Mouse (Mus musculus) ovary, postnatal 14 days (tissue): ENCODE data around the gene Fsip1.
"Not testable (repeated sequence)": the region's sequence is repeated elsewhere in the genome, so short reads cannot be mapped to it uniquely, and the experiment has no call there.

Experiments
- DNase-seq: peaks from one replicate; pipeline ENCODE4 v3.0.0; 2022; ENCODE audit warnings: low spot score

Gene Fsip1

DNA sequence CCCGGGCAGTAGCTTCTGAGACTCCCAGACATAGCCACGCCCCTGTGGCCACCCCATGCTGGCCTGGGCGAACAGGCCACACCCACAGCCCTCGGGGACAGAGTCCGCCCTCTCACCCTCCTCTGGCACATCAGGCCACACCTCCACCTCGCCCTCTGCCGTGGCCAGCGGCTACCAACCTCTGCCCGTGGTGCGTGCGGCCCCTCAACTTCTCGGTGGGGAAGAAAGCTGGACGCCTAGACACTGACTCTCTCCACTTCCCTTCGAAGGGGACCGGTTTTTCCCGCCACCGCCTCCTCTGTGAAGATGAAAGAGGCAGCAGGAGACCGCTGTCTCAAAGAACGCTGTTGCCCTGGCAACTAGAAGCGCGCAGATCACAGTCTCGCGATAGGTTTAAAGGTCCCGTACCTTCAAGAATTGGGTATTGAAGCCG, at the start of gene Fsip1:
Gene Fsip1, minus strand, starts transcription at position 346 of the 433 bp plus-strand sequence.
- peak; percentile 55 for DNase-seq

DNA sequence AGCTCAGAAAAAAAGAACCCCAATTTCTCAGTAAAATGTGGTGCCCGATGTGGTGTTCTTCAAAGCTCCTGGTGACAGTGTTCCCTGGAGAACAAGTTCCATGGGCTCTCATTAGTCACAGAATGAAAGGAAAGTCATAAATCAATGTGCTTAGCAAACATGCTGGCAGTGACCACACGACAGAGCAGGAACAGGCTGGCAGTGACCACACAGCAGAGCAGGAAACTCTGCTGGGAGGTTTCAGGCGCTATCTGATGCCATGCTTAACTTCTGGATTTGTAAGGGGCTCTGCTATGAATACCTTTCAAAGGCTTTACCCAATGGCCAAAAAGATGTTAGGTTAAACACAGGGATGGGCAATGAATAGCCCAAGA, 49.7 kb upstream of the Fsip1 start:
- no peak for DNase-seq

DNA sequence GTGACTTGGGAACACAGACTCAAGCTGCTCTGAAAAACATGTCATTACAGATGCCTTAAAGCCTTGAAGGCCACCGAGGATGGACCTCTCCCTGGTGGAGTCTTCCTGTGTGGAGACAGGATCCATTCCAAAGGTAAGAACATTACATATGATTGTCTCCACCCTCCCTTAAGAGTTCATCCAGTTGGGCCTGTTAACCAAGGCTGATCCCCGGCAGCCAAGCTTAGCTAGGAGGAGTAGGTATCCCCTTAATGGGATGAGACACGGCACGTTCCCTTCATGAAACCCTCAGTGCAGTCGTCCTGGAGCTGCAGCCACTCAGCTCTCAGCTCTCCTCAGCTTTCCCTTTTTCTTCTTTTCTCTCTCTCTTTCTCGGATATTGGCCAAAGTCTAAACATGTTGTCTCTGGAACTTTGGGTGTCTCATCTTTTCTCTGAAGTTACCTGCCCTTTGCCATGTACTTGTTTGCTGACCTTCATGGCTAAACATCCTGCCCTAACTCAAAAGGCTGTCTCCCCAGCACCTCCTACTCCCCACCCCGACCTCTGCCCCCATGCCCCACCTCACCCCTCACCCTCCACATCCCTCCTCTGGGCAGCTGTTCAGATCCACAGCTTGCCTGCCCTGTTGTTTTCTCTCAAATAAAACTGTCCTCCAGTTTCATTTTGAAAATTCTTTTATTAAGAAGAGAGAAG, 49.2 kb upstream of the Fsip1 start:
- DNase-seq: no peak

DNA sequence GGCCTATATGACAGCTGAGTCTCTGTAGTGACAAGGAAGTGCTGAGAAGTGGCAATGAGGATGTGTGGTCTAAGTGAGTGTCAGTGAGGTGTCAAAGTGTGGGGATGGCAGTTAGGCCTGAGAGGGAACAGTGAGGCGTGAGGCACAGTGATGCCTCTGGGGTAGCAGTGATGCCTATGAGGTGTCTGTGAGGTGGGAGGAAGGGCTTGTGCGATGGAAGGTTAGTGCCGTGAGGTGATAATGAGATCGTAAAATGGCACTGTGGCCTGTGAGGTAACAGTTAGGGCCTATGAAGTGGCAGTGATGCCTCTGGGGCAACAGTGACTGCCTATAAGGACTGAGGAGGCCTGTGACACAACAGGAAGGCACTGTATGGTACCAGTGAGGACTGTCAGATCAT, 46.7 kb upstream of the Fsip1 start:
- DNase-seq: no peak

DNA sequence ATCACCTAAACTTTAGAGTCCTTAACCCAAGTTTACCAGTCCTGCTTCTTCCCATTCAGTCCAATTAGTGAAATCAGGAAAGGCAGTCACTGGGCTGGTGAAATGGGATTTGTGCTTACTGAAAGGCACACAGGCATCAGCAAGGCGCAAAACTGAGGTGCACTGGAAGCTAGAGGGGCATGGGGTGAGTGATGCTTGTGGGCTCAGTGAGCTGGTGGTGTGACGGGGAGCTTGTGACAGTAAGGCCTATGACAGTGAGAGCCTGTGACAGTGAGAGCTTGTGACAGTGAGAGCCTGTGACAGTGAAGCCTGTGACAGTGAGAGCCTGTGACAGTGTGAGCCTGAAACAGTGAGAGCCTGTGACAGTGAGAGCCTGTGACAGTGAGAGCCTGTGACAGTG, 44.9 kb upstream of the Fsip1 start:
- DNase-seq: no peak

DNA sequence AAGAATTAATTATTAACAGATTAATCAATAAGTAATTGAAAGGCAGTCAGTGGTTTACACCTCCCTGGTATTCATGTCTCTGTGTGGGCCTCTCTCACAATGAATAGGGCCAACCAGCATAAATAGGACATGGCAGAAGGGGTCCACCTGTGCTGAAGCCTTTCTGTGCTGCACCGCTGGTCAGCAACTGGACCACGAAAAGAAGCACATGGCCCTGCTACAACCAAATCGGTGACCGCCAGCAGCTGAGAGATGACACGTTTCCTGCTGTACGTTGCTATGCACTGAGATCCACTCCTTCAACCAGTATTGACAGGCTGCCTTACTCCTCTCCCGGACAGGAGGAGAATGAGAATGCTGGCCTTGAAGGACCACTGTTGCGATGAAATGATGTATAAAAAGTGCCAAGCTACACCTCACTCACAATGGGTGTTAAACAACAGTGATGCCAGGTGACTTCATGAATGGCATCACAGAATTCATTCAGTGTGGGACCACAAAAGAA, 44.3 kb upstream of the Fsip1 start:
- no peak for DNase-seq

DNA sequence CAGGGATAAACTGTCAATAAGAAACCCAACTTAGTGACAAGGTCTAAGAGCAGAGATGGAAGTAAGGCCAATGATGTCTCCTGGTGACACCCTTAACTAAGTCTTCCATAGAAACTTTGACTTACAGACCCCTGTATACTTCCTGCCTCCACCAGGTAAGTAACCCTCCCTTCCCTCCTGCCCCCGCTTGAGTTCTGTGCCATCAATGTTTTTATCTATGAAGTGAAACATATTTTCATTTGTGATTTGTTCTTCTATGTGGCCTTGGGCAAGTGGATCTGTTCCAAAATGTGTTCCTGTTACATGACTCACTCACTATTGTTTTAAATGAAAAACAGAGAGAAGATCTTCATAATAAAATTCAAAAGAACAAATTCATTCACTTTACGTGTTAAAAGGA, 43.2 kb upstream of the Fsip1 start:
- DNase-seq: no peak

DNA sequence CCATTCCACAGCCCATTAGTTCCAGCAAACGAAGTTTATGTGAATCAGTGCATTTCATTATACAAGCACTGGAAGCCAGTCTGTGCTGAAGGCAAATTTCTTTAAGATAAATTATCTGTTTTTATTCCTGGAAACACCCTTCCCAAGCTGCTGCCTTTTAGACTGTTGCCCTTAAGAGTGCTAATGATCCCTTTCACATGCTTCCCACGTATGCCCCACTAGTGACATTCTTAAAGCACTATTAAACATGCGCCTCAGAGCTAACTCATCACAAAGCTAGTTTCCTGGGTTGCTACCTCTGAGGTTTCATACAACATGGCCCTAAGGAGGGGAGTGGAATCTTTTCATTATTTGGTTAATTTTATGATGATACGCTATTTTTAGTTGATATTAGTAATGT, 41.8 kb upstream of the Fsip1 start:
- DNase-seq: no peak

DNA sequence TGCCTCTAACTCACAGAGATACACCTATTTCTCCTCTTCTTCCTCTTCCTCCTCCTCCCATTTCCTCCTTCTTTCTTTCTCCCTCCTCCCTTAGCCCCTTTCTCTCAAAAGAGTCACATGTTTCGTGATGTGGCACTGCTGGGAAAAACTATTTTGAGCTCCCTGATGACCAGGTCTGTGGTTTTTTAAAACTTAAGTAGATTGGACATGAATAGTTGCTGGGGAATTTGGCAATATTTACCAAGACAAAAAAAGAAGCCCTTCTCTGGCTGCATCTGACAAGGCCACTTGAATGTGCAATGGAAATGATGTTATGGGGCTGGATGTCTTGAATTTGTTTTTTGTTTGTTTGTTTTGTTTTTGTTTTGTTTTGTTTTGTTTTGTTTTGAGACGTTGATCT, 41.2 kb upstream of the Fsip1 start:
- no peak for DNase-seq

DNA sequence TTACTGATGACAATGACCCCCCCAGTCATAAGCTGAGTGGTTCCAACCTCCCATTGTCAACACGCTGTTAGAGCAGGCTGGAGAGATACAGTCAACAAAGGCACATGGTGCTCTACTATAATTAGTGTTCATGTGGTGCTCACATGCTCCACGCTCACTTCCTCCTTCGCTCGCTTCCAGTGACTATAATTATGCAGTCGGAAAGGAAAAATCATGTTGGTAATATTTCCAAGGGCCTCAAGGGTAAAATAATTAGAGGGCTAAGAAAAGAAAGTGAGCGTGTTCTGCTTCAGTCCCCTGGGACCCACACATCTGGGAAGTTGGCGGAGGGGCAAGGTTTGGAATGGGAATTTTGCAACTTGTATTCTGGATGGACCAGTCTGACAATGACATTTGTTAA, 38.7 kb upstream of the Fsip1 start:
- DNase-seq: no peak

DNA sequence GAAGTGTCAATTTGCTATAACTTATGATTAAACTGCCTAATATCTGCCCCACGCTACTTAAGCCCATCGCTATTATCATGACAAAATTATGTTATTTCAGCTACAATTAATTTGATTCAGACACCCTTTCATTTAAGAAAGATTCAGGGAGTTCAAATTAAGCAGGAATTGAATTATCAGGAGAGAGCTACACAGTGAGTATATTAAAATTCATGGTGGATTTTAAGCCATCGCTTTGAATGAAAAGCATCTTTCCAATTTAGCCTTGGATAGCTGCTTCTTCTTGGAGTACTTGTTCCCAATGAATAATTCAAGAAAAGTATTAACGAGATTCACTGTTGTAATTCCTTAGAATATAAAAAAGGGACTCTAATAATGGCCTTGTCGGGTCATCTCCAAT, 36.8 kb upstream of the Fsip1 start:
- DNase-seq: no peak

DNA sequence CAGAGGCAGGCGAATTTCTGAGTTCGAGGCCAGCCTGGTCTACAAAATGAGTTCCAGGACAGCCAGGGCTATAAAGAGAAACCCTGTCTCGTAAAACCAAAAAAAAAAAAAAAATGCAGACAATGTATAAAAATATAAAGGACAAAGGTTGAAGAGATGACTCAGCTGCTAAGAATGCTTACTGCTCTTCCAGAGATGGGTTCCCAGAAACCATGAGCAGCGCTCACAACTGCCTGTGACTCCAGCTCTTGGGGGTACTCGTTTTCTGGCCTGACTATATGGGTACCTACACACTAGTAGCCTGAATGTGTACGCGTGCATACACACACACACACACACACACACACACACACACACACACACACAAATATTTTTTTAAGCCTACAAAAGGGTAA, 32.3 kb upstream of the Fsip1 start:
- not testable (repeated sequence) for DNase-seq

DNA sequence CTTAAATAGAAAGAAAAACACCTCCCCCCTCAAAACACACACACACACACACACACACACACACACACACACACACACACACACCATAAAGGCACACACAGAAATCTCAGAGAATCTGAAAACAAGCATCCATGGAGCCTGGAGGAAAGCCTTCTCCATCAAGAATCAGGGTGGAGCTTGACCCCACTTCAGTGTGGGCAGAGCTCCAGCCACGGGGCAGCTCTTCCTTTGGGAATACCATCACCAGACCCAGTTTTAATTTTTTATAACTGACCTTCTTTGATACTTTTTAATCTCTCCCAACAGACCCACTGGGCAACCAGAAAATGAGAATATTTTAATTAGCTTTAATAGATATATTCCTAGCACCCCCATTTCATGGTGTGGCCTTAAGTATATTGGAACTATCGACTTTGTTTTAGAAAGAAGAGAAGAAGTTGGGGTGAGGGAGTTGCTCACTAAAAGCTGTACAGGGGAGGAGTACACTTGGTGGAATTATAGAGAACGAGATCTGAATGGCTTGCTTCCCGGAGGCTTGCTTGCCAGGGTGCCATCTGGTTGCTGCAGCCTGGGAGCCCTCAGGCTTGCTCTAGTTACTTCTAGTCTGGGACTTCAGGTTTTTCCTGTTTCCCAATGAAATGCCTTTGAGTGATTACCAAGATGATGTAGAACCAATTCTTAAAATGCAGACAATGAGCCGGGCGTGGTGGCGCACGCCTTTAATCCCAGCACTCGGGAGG, 31.7 kb upstream of the Fsip1 start:
- no peak for DNase-seq

DNA sequence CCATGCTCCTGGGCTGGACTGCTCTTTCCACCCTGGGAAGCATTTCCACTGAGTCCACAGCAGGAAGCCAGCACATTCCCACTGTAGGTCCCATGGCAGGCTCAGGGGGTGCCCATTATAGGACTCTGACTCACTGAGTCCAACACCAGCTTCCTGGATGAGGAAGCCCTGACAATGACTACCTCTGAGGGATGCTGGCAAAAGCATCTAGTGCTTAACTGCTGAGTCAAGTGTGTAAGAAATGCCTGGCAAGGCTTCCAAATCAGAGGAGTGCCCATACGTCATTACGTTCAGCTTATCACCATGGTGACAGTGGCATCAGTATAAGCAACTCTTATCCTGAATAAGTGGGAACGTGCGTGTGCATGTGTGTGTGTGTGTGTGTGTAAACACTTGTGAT, 30.9 kb upstream of the Fsip1 start:
- DNase-seq: no peak

DNA sequence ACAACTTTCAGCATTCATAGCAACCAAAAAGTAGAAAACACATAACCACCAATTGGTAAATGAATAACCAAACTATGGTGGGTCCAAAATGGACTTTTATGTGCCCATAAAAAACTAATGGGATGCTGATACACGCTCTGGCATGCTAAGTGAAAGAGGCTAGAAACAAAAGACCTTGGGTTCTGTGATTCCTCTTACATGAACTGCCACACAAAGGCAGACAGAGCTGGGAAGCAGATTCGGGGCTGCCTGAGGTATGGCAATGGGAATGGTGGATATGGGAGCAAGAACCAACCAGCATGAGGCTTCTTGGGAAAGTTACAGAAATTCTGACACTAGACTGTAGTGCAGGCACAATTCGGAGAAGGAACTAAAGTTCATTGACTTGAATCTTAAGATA, 25.7 kb upstream of the Fsip1 start:
- DNase-seq: no peak

DNA sequence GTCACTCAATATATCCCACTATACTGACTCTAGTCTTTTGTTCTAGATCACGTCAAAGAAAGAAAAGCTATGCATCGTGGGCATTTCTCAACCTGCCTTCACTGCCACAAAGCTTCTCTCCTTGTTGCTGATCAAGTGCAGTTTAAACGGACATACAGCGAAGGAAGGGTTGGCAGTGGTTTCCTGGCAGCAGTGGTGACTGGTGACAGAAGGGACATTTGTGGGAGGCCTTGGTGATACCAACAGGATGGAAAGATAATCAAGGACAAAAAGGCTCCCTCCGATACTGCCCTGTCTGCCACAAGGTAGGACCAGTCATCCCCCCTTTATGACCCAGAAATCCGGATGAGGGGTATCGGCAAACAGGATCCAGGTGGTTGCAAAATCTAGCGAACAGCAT, 21.5 kb upstream of the Fsip1 start:
- no peak for DNase-seq

DNA sequence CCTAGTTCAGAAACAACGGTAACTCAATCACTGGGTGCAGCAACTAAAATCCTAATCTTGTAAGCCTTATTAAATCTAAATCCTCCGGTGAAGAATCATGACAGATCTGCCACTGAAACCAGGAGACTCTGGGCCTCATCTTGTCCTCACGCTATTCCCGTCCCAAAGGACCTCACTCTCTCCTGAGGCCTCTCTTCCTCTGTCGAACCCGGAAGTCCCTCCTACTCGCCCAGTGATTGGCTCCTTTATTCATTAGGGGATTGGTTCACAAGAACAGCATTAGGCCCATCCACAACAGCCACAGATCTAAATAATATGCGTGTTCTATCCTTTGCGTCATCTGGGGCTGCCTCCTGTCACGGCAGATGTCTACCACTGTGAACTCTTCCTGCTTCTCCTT, 14.8 kb upstream of the Fsip1 start:
- DNase-seq: no peak

DNA sequence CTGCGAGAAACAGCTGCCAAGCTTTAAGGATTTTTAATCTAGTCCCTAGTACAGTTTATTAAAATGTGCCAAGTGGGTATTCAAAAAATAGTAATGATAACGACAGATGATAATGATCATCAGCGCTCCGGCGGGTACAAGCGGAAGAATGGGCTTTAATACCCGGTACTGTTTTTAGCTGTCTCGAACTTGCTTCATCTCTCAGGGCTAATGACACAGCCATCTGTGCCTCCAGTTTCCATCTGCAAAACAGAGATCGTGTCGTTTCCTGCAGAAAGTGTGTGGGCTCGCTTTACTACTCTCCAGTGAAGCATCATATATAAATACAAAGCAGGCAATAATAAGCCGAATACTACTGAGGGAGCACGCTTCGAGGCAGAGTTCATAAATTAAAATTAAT, 13.4 kb upstream of the Fsip1 start:
- no peak for DNase-seq

DNA sequence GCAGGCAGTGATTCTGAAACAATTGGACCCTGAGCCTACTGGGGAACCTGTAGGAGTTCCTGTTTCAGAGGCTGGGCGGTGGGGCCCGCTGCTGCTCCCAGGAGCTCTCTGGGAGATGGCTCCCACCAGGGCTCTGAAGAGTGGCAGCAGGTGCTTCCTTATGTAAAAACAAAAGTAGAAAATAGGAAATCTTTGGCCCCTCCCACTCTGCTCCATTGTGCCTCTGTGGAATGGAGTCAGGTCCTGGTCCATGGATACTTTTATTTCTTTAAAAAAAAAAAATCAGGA, 7.1 kb upstream of the Fsip1 start:
- DNase-seq: no peak

DNA sequence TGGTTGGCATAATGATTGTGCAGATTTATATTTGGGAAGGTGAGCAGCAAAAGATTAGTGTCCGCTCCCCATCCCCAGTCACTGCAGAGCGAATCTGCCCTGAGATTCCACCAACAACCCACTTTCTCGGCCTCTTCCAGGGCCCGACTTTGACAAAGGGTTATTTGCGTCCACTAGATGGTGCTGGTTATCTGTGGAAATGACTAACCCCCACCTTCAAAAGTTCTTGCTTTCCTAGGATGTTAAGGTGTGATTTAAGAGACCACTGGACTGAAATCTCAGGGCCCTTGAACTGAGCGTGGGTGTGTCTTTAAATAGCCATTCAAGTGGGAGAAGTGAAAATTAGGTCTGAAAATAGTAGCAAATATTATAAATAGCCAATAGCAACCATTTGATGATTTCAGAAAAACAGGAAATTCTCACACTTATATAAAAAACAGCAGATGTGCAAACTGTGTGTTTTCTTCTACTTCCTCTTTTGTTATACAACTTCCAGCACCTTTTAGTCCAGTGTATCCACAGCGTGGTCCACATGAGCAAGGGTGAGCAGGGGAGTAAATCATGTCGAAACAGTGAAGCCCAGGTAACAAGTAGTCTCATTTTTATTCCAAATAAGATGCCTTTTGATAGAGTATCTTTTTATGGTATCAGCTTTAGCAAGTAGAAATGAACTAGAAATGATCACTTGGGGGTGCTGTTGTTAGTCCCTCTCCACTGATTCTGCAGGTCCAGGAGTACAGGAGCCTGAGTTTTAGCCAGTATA, 6.6 kb upstream of the Fsip1 start:
- DNase-seq: peak; percentile 36

DNA sequence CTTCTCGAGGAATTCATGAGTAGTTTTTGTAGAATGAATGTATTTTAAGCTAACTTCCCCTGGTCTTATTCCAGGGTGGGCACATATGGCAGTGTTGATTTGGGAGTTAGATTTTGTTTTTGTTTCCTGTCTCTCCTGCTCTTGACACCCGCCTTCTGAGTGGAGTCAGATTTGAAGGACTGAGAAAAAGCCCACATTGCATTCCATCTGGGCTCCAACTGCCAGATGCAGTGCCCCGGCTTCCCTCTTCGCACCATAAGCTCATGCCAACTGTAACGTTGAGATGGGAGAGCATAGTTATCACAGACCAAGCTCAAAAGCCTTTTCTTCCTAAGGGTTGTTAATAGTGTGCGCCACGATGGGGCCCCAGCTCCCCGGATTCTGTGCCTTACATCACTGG, 5.9 kb upstream of the Fsip1 start:
- DNase-seq: no peak

DNA sequence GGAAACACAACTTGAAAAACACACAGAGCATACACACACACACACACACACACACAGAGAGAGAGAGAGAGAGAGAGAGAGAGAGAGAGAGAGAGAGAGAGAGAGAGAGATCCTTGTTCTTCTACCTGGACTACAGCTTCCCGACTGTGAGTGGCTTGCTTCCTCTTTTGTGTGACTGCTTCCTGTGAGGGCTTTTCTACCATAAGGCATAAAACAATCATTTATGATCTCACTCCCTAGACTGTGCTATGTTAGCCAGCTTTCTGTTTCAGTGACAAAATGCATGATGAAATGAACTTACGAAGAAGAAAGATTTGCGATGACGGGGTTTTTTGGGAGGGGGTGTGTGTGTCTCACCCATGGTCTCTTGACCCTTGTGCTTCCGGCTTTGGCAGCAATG, 3.0 kb upstream of the Fsip1 start:
- DNase-seq: no peak

DNA sequence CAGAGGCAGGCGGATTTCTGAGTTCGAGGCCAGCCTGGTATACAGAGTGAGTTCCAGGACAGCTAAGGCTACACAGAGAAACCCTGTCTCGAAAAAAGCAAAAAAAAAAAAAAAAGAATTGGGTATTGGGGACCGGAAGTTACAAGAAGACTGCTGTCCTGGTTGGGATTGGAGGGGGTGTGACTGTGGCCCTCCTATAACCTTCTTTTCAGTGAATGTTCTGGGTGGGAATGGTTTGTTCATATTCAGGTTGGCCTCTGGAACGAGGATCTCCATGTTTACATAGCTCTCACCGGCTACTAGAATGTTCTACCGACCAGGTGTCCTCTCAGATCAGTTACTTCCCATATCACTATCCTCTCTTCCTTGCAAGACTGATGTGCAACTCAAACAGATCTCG, 328 bp upstream of the Fsip1 start:
- DNase-seq: no peak
